In the genomic region with DNA sequence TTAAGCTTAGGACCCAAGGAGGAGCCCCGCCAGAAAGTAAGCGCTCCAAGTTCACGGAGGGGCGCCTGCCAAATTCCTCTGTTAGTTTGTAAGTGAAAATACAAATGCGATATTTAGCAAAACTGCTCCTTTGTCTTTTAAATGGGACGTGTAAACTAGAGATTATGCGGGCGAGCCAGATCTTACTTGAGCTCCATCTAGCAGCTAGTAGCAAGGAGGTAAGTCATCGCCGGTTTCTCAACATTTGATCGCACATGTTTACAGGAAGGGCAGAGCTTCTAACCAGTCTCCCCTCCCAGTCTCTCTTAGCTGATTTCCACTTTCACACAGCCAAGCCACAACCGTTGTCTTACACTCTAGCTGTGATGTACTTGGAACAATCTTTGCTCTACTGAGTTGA, we compare ENCODE assay signal across 8 mouse cellular contexts. TPM values are rescaled to one million over a fixed set of nuclear protein-coding genes. Genes with fewer than 3 reads are reported as not detected.
A peak's percentile ranks its signal among the peaks of the same experiment; 100 is the strongest.
DNase-seq lines count a peak whose midpoint lies in the region; ATAC-seq and TF ChIP-seq lines count a peak whose summit lies in the region.

No protein-coding gene starts in this region.

- no peak for ATAC-seq in lung, postnatal 0 days
- no peak for ATAC-seq in forebrain, embryonic 15.5 days (replicated peaks)
- ATAC-seq in hindbrain, postnatal 0 days: no peak
- no peak for ATAC-seq in stomach, embryonic 15.5 days (ENCODE audit: insufficient read depth, low FRiP score, low read depth)
- ATAC-seq in megakaryocyte progenitor cell, adult 5-6 weeks (replicated peaks; ENCODE audit: poor library complexity): no peak

- no peak for TF ChIP-seq EP300 in lung, postnatal 0 days (IDR thresholded peaks at IDR 0.05)

- H3K4me3 ChIP-seq in lung, postnatal 0 days (ENCODE audit: low read depth, low read length): no peak overlapping the region; the same call in 1 of the 2 replicates
- H3K4me3 ChIP-seq in forebrain, embryonic 15.5 days: peak overlapping the region; percentile 27
- peak overlapping the region; percentile 23; the same call in 1 of the 2 replicates for H3K4me3 ChIP-seq in hindbrain, postnatal 0 days (ENCODE audit: low read length)
- H3K4me3 ChIP-seq in stomach, embryonic 15.5 days (replicated peaks): 0 out of 2 replicates have a peak overlapping the region, but pooled peaks have one; percentile 5

- DNase-seq in lung, postnatal 0 days (ENCODE audit: low spot score): peak; percentile 29
- no peak for DNase-seq in lung, postnatal 36 days
- peak; percentile 32 for DNase-seq in hindbrain, postnatal 0 days (ENCODE audit: low spot score)
- DNase-seq in right cerebral cortex, adult 2 months (ENCODE audit: low spot score in 2 of 2): no peak
- no peak for DNase-seq in cerebellum, adult 9-10 months

- TF ChIP-seq CTCF in lung, postnatal 0 days (IDR thresholded peaks at IDR 0.05): no peak
- no peak for TF ChIP-seq CTCF in hindbrain, postnatal 0 days (IDR thresholded peaks at IDR 0.05; ENCODE audit: low read depth)

- no peak overlapping the region for H3K27ac ChIP-seq in lung, postnatal 0 days (ENCODE audit: low read length)
- H3K27ac ChIP-seq in forebrain, embryonic 15.5 days (replicated peaks): no peak overlapping the region
- H3K27ac ChIP-seq in hindbrain, postnatal 0 days: no peak overlapping the region
- no peak overlapping the region for H3K27ac ChIP-seq in stomach, embryonic 15.5 days

- no peaks in the 10 kb centered on the region for H3K36me3 ChIP-seq in lung, postnatal 0 days (ENCODE audit: insufficient read depth, low read length)
- H3K36me3 ChIP-seq in forebrain, embryonic 15.5 days: no peaks in the 10 kb centered on the region
- H3K36me3 ChIP-seq in hindbrain, postnatal 0 days (ENCODE audit: insufficient read depth, low read length): no peaks in the 10 kb centered on the region
- H3K36me3 ChIP-seq in stomach, embryonic 15.5 days: no peaks in the 10 kb centered on the region

- no peaks in the 10 kb centered on the region for H3K4me1 ChIP-seq in lung, postnatal 0 days (ENCODE audit: insufficient read depth, low read depth, low read length)
- peaks cover 18% of the 10 kb centered on the region for H3K4me1 ChIP-seq in forebrain, embryonic 15.5 days
- no peaks in the 10 kb centered on the region for H3K4me1 ChIP-seq in hindbrain, postnatal 0 days (ENCODE audit: insufficient read depth, low read length)
- H3K4me1 ChIP-seq in stomach, embryonic 15.5 days: no peaks in the 10 kb centered on the region

- 5% methylated on average over 12 of the region's 12 CpGs for WGBS in lung, postnatal 0 days
- 4% methylated on average over 12 of the region's 12 CpGs for WGBS in forebrain, embryonic 15.5 days
- WGBS in hindbrain, postnatal 0 days: 6% methylated on average over 12 of the region's 12 CpGs
- 6% methylated on average over 12 of the region's 12 CpGs for WGBS in stomach, embryonic 15.5 days

- H3K4me2 ChIP-seq in lung, postnatal 0 days (replicated peaks; ENCODE audit: low read depth, low read length): peak overlapping the region; percentile 35
- H3K4me2 ChIP-seq in forebrain, embryonic 15.5 days (replicated peaks): peak overlapping the region; percentile 42
- H3K4me2 ChIP-seq in hindbrain, postnatal 0 days (ENCODE audit: low read depth, low read length): peak overlapping the region; percentile 54
- H3K4me2 ChIP-seq in stomach, embryonic 15.5 days: peak overlapping the region; percentile 31

- no peaks in the 10 kb centered on the region for H3K27me3 ChIP-seq in lung, postnatal 0 days (replicated peaks; ENCODE audit: insufficient read depth, low read length)
- no peaks in the 10 kb centered on the region for H3K27me3 ChIP-seq in forebrain, embryonic 15.5 days
- no peaks in the 10 kb centered on the region; the same call in 1 of the 2 replicates for H3K27me3 ChIP-seq in hindbrain, postnatal 0 days (ENCODE audit: insufficient read depth, low read length)
- peaks cover 17% of the 10 kb centered on the region for H3K27me3 ChIP-seq in stomach, embryonic 15.5 days (replicated peaks)

- no peaks in the 10 kb centered on the region for H3K9me3 ChIP-seq in lung, postnatal 0 days (ENCODE audit: low read length)
- no peaks in the 10 kb centered on the region for H3K9me3 ChIP-seq in forebrain, embryonic 15.5 days
- H3K9me3 ChIP-seq in hindbrain, postnatal 0 days (ENCODE audit: low read length): no peaks in the 10 kb centered on the region
- no peaks in the 10 kb centered on the region for H3K9me3 ChIP-seq in stomach, embryonic 15.5 days

- no peak overlapping the region for H3K9ac ChIP-seq in lung, postnatal 0 days (replicated peaks; ENCODE audit: low read depth)
- H3K9ac ChIP-seq in forebrain, embryonic 15.5 days (replicated peaks): no peak overlapping the region
- no peak overlapping the region for H3K9ac ChIP-seq in hindbrain, postnatal 0 days (replicated peaks; ENCODE audit: low read length)
- H3K9ac ChIP-seq in stomach, embryonic 15.5 days: no peak overlapping the region

RNA-seq across cellular contexts. Expression of a gene that starts 25.7 kb away (rescaled TPM):
- 4.8 and 5.1 TPM in 2 replicates for polyA plus RNA-seq in lung, postnatal 0 days (2015; fragmentation: Nextera tagmentation; extraction: Ambion mirVana)
- polyA plus RNA-seq in forebrain, embryonic 15.5 days (2015; fragmentation: Nextera tagmentation; extraction: Ambion mirVana): 9.6 and 10.4 TPM in 2 replicates
- total RNA-seq in hindbrain, postnatal 0 days (2014; rRNA removed): 12.2 and 17.0 TPM in 2 replicates
- polyA plus RNA-seq in hindbrain, postnatal 0 days (2015; fragmentation: Nextera tagmentation; extraction: Ambion mirVana): 14.7 and 15.9 TPM in 2 replicates
- polyA plus RNA-seq in stomach, embryonic 15.5 days (2015; fragmentation: Nextera tagmentation; extraction: Ambion mirVana): 15.8 and 18.3 TPM in 2 replicates
- 3.2 and 6.1 TPM in 2 replicates for total RNA-seq in megakaryocyte progenitor cell, adult 5-6 weeks (2015)
- 3.3 and 3.5 TPM in 2 replicates for total RNA-seq in megakaryocyte progenitor cell, adult 5-6 weeks (2017)

RNA-seq across cellular contexts. Expression of a gene that starts 26.1 kb away (rescaled TPM):
- 4.2 and 4.4 TPM in 2 replicates for polyA plus RNA-seq in lung, postnatal 0 days (2015; fragmentation: Nextera tagmentation; extraction: Ambion mirVana)
- 14.1 and 16.4 TPM in 2 replicates for polyA plus RNA-seq in forebrain, embryonic 15.5 days (2015; fragmentation: Nextera tagmentation; extraction: Ambion mirVana)
- 21.4 and 40.7 TPM in 2 replicates for total RNA-seq in hindbrain, postnatal 0 days (2014; rRNA removed)
- 8.1 and 10.8 TPM in 2 replicates for polyA plus RNA-seq in hindbrain, postnatal 0 days (2015; fragmentation: Nextera tagmentation; extraction: Ambion mirVana)
- polyA plus RNA-seq in stomach, embryonic 15.5 days (2015; fragmentation: Nextera tagmentation; extraction: Ambion mirVana): 11.1 and 11.5 TPM in 2 replicates
- 3.0 and 3.8 TPM in 2 replicates for total RNA-seq in megakaryocyte progenitor cell, adult 5-6 weeks (2015)
- 2.4 and 6.7 TPM in 2 replicates for total RNA-seq in megakaryocyte progenitor cell, adult 5-6 weeks (2017)

Comparison
In these comparisons a context has a peak if more than half of its experiments do, and no peak if none do; other contexts are left out.
1. DNase-seq: peak in lung, postnatal 0 days (single experiment) and hindbrain, postnatal 0 days (single experiment); none in lung, postnatal 36 days (single experiment), right cerebral cortex, adult 2 months (0 of 2) and cerebellum, adult 9-10 months (single experiment).
2. Peak in every context shown above with its lines, with median percentiles within 50 percentile points of each other: H3K4me2 ChIP-seq.